Mouse (Mus musculus) ZHBTc4 (cell line): ENCODE results near the gene Saa3.
"Not testable (repeated sequence)": the region's sequence is repeated elsewhere in the genome, so short reads cannot be mapped to it uniquely, and the experiment has no call there.

ENCODE experiments used
- DNase-seq: peaks from one replicate; pipeline ENCODE4 v3.0.0-alpha.2; 2011; ENCODE audit warnings: low read depth, low spot score

The Saa3 gene

GRCm38 (mm10) chr7:46712250-46712649, 3.2 kb downstream of the Saa3 start:
- no peak for DNase-seq

- DNase-seq: peak; percentile 96
These were observed 5.1 kb downstream of the Saa3 start, which contains the start of gene Saal1 for GRCm38 (mm10) chr7:46710390-46710844. Gene Saal1 (minus strand): TSS chr7:46710680.

GRCm38 (mm10) chr7:46700521-46701025, 14.9 kb downstream of the Saa3 start:
- DNase-seq: no peak

- no peak for DNase-seq
These were observed 18.7 kb downstream of the Saa3 start for GRCm38 (mm10) chr7:46696754-46697153.

DNA sequence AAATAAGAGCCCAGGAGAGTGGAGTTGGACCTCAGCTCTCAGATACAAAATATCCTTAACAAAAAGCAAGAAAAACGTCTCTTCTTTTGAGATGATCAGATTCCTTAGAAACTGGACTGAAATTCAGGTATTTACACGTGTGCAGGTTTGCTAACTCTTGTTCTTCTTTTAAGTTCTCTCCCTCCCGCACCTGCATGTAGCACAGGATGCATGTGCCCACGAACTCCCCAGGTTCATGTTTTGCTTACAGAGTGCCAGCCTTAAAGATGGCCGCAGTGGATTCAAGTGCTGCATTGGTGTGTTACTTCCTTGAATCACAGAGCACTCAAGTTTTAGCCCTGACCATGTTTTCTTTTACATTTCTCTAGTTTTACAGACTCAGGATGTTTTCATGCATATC, 28.7 kb downstream of the Saa3 start:
- peak; percentile 18 for DNase-seq

DNA sequence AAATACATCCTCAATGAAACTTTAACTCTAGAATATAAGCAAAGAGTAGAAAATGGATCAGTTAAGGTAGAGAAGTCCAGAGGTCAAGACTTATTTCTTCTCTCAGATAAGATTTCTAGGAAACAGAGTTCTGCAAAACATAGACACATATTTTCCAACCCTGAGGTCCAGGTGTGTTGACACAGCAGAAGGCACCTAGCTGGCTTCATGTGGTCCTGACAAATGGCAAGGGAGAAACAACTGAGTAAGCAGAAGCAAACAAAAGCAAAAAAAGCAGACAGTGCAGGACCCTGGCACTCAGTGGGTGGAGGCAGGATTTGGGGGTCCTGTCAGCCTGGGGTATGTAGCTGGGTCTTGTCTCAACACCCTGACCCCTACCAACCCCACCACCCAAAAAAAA, 34.8 kb downstream of the Saa3 start:
- no peak for DNase-seq

DNA sequence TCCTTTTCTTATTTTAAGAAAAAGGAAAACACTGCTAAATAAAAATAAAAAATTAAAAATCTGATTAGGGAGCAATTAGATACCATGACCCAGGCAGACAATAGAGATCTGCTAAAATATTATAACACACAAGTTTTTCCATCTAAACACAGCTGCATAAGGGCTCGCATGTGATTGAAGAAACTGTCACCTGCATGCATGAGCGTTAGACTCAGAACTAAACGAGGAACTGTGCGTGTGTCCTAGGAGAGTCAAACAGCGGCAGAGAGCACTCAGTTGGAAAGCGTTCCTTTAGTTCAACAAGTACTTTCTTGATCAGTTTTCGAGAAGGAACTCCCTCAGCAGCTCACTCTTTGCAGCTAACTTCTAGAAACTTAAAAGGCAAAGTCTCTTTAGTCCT, 36.5 kb downstream of the Saa3 start:
- DNase-seq: not testable (repeated sequence)

DNA sequence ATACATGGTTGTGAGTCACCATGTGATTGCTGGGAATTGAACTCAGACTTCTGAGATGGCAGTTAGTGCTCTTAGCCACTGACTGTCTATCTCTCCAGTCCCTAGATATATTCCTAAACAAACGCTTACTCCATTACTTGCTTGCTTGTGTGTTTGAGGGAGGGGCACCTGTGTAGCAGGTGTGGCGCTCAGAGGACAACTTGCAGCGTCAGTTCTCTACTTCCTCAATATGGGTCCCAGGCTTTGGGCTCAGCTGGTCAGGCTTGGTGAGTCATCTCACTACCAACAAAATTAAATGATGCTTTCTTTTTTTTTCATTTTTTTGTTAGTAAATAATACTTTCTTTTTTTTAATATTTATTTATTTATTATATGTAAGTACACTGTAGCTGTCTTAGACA, 37.1 kb downstream of the Saa3 start:
- DNase-seq: no peak

DNA sequence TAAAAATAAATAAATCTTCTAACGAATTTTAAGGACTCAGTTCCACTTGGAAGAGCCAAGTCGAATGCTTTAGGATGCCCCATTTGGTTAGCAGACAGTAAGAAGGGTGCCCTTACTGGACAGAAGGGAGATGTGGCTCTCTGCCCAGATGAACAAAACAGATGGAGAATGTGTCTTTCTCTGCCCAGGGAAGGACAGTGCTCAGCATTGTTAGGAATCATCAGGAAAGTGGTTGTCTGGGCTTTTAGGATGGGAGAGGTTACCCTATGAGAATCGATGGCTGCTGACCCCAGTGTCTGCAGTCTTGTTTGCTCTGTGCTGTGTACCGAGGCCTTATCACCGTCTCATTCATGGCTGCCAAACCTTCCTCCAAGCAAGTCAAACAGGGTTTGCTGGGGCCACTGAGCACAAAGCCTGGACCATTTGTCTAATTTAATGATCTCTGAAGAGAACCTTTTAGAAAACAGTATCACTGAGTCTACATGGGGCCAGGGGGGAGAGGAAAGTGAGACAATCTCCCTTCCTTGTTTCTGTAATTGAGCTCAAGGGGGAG, 38.6 kb downstream of the Saa3 start:
- no peak for DNase-seq

GRCm38 (mm10) chr7:46675886-46676285, 39.6 kb downstream of the Saa3 start:
- DNase-seq: no peak

GRCm38 (mm10) chr7:46675061-46675460, 40.4 kb downstream of the Saa3 start:
- DNase-seq: no peak

- DNase-seq: no peak
These were observed 43.3 kb downstream of the Saa3 start, which contains the start of gene Tph1 for GRCm38 (mm10) chr7:46672160-46672672. Gene Tph1 (minus strand): TSS chr7:46672537.

- DNase-seq: peak; percentile 52
These were observed 48.2 kb downstream of the Saa3 start for GRCm38 (mm10) chr7:46667256-46667655.

DNA sequence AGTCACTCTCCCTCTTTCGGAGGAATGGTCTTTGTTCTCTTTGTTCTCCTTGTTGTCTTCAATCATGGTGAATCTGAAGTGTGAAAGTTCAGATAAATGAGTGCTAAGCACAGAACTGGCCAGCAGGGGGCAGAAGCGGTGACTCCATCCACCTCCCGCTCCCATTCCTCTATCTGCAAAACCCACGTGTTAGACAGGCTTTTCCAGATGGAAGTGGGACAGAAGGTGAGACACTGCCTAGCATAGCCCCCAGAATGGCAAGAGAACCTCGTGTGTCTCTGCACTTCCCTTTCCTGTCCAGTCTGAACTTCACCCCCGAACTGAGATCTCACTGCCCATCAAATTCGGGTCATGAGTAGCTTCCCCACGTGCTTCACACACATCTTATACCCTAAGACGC, 50.3 kb downstream of the Saa3 start:
- DNase-seq: peak; percentile 73
